In the genomic region with DNA sequence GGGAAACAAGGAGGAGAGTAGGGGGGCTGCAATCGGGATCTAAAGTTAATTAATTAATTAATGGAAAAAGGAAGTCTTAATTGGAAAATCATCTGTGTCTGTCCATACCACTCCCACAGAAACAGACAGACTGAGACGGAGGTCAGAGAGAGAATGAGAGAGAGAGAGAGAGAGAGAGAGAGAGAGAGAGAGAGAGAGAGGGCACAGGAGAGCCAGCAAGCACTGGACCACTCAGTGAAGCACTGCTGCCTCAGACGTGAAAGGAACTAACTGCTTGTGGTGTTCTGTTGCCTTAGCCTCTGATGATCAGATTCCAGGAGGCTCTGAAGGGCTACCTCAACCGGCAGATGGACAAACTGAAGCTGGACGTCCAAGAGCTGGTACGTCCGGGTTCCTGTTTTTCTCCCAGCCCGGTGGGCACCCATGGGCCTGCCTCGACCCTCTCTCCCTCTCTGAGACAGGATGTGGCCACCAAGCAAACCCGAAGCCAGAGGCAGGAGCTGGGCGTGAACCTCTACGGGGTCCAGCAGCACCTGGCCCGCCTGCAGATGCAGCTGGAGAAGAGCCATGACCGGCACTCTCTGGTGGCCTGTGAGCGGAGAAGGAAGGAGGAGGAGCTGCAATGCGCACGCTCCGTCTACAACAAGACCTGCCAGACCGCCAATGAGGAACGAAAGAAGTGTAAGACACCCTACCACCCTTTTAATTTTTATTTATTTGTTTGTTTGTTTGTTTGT, we compare ENCODE assay signal across 7 mouse cellular contexts. TPM values are rescaled to one million over a fixed set of nuclear protein-coding genes. Genes with fewer than 3 reads are reported as not detected.
DNase-seq lines count a peak whose midpoint lies in the region; ATAC-seq and TF ChIP-seq lines count a peak whose summit lies in the region.

No protein-coding gene starts in this region.

- WGBS in kidney, postnatal 0 days: 26% methylated on average over 20 of the region's 20 CpGs
- WGBS in stomach, postnatal 0 days: 22% methylated on average over 20 of the region's 20 CpGs

- H3K4me1 ChIP-seq in kidney, postnatal 0 days (replicated peaks; ENCODE audit: insufficient read depth, low read length): 0 out of 2 replicates have a peak, but pooled peaks cover 9% of the 10 kb centered on the region
- H3K4me1 ChIP-seq in megakaryocyte, embryonic 14.5 days: peaks cover 24% of the 10 kb centered on the region
- no peaks in the 10 kb centered on the region for H3K4me1 ChIP-seq in stomach, postnatal 0 days (replicated peaks; ENCODE audit: control insufficient read depth, insufficient read depth)

- no peak overlapping the region for H3K9ac ChIP-seq in kidney, postnatal 0 days (ENCODE audit: low read depth, low read length)
- peak overlapping the region; percentile 24; the same call in 1 of the 2 replicates for H3K9ac ChIP-seq in stomach, postnatal 0 days (ENCODE audit: low read length)

- no peak for TF ChIP-seq EP300 in stomach, postnatal 0 days (optimal IDR thresholded peaks at IDR 0.05)

- ATAC-seq in kidney, postnatal 0 days (replicated peaks; ENCODE audit: low FRiP score, low read depth): 0 out of 2 replicates have a peak, but pooled peaks have one; percentile 27
- ATAC-seq in stomach, postnatal 0 days (ENCODE audit: low FRiP score, low TSS enrichment): peak; percentile 31; the same call in 1 of the 2 replicates

- 0 out of 2 replicates have a peak overlapping the region, but pooled peaks have one; percentile 16 for H3K4me3 ChIP-seq in kidney, postnatal 0 days (replicated peaks; ENCODE audit: low read depth, low read length)
- H3K4me3 ChIP-seq in megakaryocyte, embryonic 14.5 days (replicated peaks): peak overlapping the region; percentile 91
- H3K4me3 ChIP-seq in stomach, postnatal 0 days (ENCODE audit: low read depth, low read length): peak overlapping the region; percentile 27

- no peaks in the 10 kb centered on the region for H3K36me3 ChIP-seq in kidney, postnatal 0 days (ENCODE audit: insufficient read depth, low read length)
- no peaks in the 10 kb centered on the region for H3K36me3 ChIP-seq in megakaryocyte, embryonic 14.5 days (replicated peaks; ENCODE audit: low read length)
- H3K36me3 ChIP-seq in stomach, postnatal 0 days (ENCODE audit: control insufficient read depth, insufficient read depth, low read length): no peaks in the 10 kb centered on the region

- H3K27ac ChIP-seq in kidney, postnatal 0 days: no peak overlapping the region
- no peak overlapping the region for H3K27ac ChIP-seq in stomach, postnatal 0 days (replicated peaks)

- peak overlapping the region; percentile 54 for H3K4me2 ChIP-seq in kidney, postnatal 0 days (ENCODE audit: low read length)
- peak overlapping the region; percentile 53 for H3K4me2 ChIP-seq in stomach, postnatal 0 days (replicated peaks; ENCODE audit: low read depth)

- H3K9me3 ChIP-seq in kidney, postnatal 0 days (replicated peaks; ENCODE audit: low read length): no peaks in the 10 kb centered on the region
- H3K9me3 ChIP-seq in megakaryocyte, embryonic 14.5 days: peaks cover 20% of the 10 kb centered on the region
- no peaks in the 10 kb centered on the region for H3K9me3 ChIP-seq in stomach, postnatal 0 days (ENCODE audit: control insufficient read depth, low read length)

- no peaks in the 10 kb centered on the region for H3K27me3 ChIP-seq in kidney, postnatal 0 days (ENCODE audit: insufficient read depth, low read length)
- H3K27me3 ChIP-seq in megakaryocyte, embryonic 14.5 days (replicated peaks): peaks cover 55% of the 10 kb centered on the region
- no peaks in the 10 kb centered on the region for H3K27me3 ChIP-seq in stomach, postnatal 0 days (ENCODE audit: control insufficient read depth, insufficient read depth, low read length)

- DNase-seq in CD4-positive helper T cell, adult 2 months (ENCODE audit: low read depth, low spot score): peak; percentile 73
- DNase-seq in MN1 (ENCODE audit: low spot score): peak; percentile 86
- DNase-seq in heart, adult 18-20 months: peak; percentile 51 to 56
- peak; percentile 53 for DNase-seq in kidney, postnatal 0 days (ENCODE audit: low spot score)
- DNase-seq in stomach, postnatal 0 days (ENCODE audit: low spot score): peak; percentile 55
- no peak for DNase-seq in yolk sac, embryonic 10.5 days (ENCODE audit: low spot score)

- TF ChIP-seq CTCF in kidney, postnatal 0 days (IDR thresholded peaks at IDR 0.05; ENCODE audit: low read depth): no peak
- no peak for TF ChIP-seq CTCF in stomach, postnatal 0 days (IDR thresholded peaks at IDR 0.05; ENCODE audit: low read depth)

RNA-seq across cellular contexts. Expression of a gene that starts 9.4 kb away (rescaled TPM):
- under 1 TPM; 0.17 to 0.21 TPM for total RNA-seq in heart, adult 18-20 months (2021)
- 3.3 and 4.0 TPM in 2 replicates for polyA plus RNA-seq in kidney, postnatal 0 days (2015; fragmentation: Nextera tagmentation; extraction: Ambion mirVana)
- 1.7 and 4.3 TPM in 2 replicates for polyA plus RNA-seq in megakaryocyte, embryonic 14.5 days (2012; ENCODE audit: insufficient read depth, low replicate concordance)
- 0.92 and 1.2 TPM in 2 replicates for polyA plus RNA-seq in stomach, postnatal 0 days (2015; fragmentation: Nextera tagmentation; extraction: Ambion mirVana)

RNA-seq across cellular contexts. Expression of a gene that starts 9.4 kb away (rescaled TPM):
- total RNA-seq in heart, adult 18-20 months (2021): 10 to 100 TPM; 54.9 to 56.9 TPM
- polyA plus RNA-seq in kidney, postnatal 0 days (2015; fragmentation: Nextera tagmentation; extraction: Ambion mirVana): 9.2 and 9.5 TPM in 2 replicates
- 0.85 TPM in 1 of 2 replicates, not detected in the other for polyA plus RNA-seq in megakaryocyte, embryonic 14.5 days (2012; ENCODE audit: insufficient read depth, low replicate concordance)
- 4.8 and 6.3 TPM in 2 replicates for polyA plus RNA-seq in stomach, postnatal 0 days (2015; fragmentation: Nextera tagmentation; extraction: Ambion mirVana)

RNA-seq across cellular contexts. Expression of a gene that starts 30.0 kb away (rescaled TPM):
- total RNA-seq in heart, adult 18-20 months (2021): 100 to 1,000 TPM in 1 of 2 experiments, 10 to 100 TPM in 1; 91.3 to 110 TPM
- polyA plus RNA-seq in kidney, postnatal 0 days (2015; fragmentation: Nextera tagmentation; extraction: Ambion mirVana): 64.6 and 68.5 TPM in 2 replicates
- polyA plus RNA-seq in megakaryocyte, embryonic 14.5 days (2012; ENCODE audit: insufficient read depth, low replicate concordance): 44.2 and 58.6 TPM in 2 replicates
- 30.8 and 35.5 TPM in 2 replicates for polyA plus RNA-seq in stomach, postnatal 0 days (2015; fragmentation: Nextera tagmentation; extraction: Ambion mirVana)

Comparison
In these comparisons a context has a peak if more than half of its experiments do, and no peak if none do; other contexts are left out.
1. H3K4me3 ChIP-seq: peak in every context shown above with its lines; median percentile 91 in megakaryocyte, embryonic 14.5 days; 27 in stomach, postnatal 0 days; 16 in kidney, postnatal 0 days.